Mouse (Mus musculus) monocyte, adult 5-6 weeks (primary cell): ENCODE measurements around the gene Spryd3. TPM values are rescaled to one million over a fixed set of nuclear protein-coding genes. Genes with fewer than 3 reads are reported as not detected.

Experiments used
- ATAC-seq: fragments of 153-309, 156-312 bp; replicated peaks from 2 replicates; pipeline ENCODE4 v1.8.0; 2017; ENCODE audit warnings: mild to moderate bottlenecking; ENCODE audit not compliant: low TSS enrichment, insufficient number of reproducible peaks, severe bottlenecking, poor library complexity, low FRiP score
- total RNA-seq: library from RNA; stranded (forward); fragments of 200-1000, 200-491, 200-594 nt; gene quantifications from 3 replicates; pipeline ENCODE4 v1.2.3, GENCODE M21; 2017

Gene Spryd3
- total RNA-seq, 1 experiment from 2014 or later, result 56.3 TPM

DNA sequence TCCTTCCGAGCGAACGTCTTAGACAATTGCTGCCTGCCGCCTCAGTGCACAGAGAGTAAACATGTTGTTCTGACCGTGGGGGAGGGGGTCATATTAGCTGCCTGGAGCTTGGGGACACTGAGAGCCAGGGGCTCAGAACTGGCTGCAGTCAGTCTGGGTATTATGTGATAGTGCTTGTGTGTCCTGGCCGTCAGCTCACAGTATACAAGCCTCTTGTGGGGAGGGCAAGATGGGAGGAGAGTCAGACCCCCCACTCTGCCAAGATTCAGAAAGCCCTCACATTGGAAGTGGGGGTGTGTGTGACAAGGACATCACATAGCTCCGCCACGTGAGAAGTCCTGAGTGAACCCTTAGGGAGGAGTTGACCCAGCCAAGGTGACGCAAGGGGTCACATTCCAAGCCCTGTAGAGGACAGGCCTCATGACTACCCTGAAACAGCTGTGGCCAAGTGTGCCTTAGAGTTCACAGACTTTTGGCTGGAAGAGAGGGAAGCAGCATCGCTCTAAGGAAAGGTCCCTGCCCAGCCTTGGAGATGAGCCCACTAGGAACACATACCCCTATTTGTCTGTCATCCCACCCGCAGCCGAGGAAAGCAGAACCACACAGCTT is 32.0 kb downstream of the Spryd3 start:
- ATAC-seq, result no peak

GRCm38 (mm10) chr15:102103371-102103946 is 32.6 kb downstream of the Spryd3 start:
- ATAC-seq, result no peak

DNA sequence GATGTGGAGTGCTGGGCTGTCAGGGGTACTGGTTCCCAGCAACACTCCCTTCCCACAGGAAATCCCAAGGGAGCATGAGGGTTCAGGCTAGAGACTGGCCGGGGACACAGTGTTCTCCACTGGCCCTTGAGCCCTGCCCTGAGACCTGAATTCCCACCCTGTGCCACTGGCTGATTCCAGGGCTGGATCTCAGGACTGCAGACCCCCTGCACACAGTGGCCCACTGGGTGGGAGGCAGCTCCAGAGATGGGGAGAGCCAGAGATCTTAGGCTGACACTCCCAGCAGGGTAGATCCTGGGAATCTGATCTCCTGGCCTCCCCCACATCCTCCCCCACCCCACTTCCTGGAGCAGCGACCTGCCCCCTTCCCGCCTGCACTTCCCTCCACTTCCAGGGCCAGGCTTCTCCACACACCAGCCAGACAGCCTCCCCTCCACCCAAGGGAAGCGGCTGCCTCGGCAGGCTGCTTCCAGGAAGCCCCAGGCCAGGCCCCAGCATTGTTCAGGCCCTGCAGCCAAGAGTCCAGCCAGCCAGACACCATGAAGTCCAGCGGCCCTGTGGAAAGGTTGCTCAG is 33.4 kb downstream of the Spryd3 start:
- no peak for ATAC-seq

GRCm38 (mm10) chr15:102101672-102102541 is 34.1 kb downstream of the Spryd3 start:
- ATAC-seq, result no peak

DNA sequence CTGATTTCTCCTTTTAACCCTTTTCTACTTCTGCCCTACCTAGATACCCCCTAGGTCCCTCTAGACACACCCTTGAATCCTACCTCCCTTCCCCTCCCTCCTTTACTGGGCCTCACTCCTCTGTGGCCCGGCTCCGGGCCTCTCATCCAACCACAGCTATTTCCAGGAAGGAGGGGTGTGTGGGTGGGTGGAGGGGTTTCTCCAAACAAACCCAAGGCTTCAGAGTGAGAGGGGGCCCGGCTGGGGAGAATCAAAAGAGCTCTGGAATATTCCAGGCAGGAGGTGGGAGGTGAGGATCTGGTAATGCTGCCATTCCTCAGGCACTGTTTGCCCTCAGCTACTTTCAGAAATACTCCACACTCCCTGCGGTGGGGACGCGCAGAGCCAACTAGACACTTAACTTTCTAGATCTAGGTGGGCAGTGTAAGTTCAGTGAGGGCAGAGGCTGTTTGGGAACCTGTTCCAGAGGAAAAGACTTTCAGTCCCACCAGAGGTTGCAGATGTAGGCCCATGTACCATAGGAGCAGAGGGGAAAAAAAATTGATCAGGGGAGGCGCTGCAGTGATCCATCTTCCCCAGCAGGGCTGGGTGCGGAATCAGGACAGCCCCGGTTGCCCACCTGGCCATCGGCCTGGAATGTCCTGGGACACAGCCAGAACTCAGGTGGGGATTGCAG is 34.9 kb downstream of the Spryd3 start:
- no peak for ATAC-seq

DNA sequence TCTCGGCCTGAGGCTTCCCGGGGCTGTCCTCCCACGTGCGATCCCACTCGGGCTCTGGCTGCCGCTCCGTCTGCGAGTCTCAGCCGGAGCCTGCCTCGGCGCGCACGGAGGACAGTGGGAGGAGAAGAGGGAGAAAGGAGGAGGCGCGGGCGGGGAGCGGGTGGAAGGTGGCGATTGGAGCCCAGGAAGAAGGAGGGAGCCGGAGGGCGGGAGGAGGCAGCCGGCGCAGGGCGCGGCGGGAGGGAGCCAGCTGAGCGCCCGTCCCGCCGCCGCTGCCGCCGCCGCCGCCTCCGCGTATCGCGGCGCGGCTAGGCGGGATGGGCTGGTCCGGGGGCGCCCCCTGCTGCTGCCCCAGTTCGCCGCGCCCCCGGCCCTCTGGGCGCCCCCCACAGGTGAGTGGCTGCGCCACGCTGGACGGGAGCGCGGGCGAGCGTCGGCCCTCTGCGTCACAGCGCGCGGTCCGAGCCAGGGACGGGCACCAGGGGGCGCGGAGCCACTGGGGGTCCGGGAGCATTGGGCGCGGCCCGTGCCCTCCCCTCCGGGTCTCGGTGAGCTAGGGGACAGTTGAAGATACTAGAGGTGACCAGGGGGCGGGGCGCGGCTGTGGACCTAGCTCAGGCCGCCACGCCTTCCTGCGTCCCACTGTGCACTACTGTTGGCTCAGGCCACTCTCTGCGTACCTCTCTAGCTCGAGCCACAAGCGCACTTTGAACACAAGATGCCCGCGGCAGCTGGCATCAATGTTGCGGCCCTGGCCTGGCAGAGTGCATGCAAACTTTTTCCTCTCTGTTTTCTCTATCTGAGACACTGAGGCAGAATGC is 35.7 kb downstream of the Spryd3 start, which contains the start of gene Tns2:
Gene Tns2 (plus strand): TSS at position 253 of the 821 bp plus-strand sequence.
- ATAC-seq, result no peak

DNA sequence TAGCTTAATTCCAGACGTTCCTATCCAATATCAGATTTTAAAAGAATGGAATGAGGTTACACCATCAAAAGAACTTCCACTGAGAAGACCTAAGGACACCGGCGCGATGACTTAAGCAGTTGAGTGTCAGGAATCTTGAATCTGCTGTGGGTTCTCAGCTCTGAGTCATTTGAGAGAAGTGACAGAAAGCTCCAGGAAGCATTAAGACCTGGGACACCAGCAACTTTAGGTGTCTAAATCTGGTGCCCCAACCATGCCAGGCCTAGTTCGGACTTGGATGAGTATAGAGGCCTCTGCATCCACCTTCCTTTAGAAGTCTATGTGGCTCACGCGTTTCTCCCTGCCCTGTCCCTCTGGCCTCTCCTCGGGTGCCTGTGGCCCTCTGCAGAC is 36.3 kb downstream of the Spryd3 start:
- ATAC-seq, result no peak

DNA sequence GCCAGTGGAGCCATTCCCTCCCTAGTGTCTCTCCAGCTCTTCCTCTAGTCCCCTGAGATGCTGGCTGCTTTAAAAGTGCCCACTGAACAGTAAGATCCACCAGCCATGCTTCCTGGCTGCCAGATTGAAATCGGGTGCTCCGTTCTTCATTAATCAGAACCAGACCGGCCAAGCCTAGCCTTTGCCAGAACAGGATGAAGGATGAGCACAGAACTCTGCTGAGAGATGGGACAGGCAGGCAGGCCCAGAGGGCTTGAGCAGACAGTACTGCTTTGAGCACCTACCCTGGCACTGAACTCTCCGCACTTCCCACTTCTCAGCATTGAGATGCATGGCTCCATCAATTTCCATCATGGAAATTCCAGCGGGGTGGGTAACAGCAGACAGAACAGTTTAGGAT is 36.8 kb downstream of the Spryd3 start:
- no peak for ATAC-seq

- ATAC-seq, result no peak
Measured at GRCm38 (mm10) chr15:102097991-102098555, 38.0 kb downstream of the Spryd3 start.

GRCm38 (mm10) chr15:102097147-102097915 is 38.7 kb downstream of the Spryd3 start:
- ATAC-seq, result no peak

GRCm38 (mm10) chr15:102094988-102095387 is 41.0 kb downstream of the Spryd3 start:
- no peak for ATAC-seq

- ATAC-seq, result no peak
Measured at GRCm38 (mm10) chr15:102094157-102094556, 41.9 kb downstream of the Spryd3 start.

- no peak for ATAC-seq
Measured at GRCm38 (mm10) chr15:102092222-102092621, 43.8 kb downstream of the Spryd3 start.

DNA sequence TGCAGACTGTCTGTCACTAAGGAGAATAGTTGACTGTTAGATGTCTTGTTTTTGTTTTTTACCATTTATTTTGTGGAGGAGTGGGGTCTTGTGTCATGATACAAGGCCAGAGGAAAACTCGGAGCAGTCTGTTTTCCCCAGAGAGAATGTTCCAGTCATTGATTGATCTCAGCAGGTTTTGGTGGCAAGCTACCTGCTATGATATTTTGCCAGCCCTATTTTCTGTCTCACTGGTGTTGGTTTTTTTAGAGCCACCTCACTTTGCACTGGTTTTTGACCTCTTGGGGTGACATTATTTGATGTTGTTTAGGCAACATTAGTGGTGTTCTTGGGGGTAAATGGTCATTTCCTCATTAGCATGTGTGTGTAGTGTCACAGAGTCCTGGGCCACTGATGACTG is 44.3 kb downstream of the Spryd3 start:
- ATAC-seq, result no peak

GRCm38 (mm10) chr15:102091063-102091679 is 44.9 kb downstream of the Spryd3 start:
- peak; percentile 48; the same call in 1 of the 2 replicates for ATAC-seq

GRCm38 (mm10) chr15:102089914-102090585 is 46.0 kb downstream of the Spryd3 start:
- ATAC-seq, result no peak
